Mouse (Mus musculus): ENCODE data around the gene Klhl26. TPM values are rescaled to one million over a fixed set of nuclear protein-coding genes. Genes with fewer than 3 reads are reported as not detected.

The Klhl26 gene
- polyA plus RNA-seq, 1 experiment from 2014 or later: 24.4 TPM

DNA sequence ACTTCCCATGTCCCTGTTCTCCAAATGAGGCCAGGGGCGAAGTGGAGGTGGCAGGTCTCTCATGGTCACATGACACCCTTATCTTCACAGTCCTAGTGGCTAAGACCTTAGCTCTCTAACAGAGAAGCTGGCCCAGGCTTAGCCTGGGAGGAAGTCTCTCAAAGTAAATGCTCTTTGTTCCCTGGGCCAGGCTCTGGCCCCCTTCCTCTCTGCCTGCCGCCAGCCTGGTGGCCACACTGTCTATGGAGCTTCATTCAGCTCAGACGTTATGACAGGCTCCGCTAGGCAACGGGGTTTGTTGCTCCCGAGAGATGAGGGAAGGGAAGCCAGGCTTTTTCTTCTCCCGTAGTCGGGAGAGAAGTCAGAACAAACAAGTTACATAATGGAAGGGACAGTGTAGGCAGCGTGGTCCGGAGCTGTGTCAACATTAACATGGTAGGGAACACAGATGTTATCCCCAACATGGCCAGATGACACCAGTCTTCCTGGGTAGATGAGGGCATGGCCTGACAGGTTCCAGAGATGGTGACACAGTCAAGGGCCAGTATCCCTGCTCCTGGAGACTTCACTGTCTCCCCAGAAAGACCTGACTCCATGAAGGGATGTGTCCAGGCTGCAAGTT lies 7.4 kb downstream of the Klhl26 start:
- no peaks in the 10 kb centered on the region for H3K27me3 ChIP-seq (ENCODE audit: insufficient read depth, low read length)
- no peak overlapping the region for H3K4me3 ChIP-seq (ENCODE audit: low read depth, low read length)
- 0 out of 2 replicates have a peak, but pooled peaks cover 3% of the 10 kb centered on the region for H3K4me1 ChIP-seq (ENCODE audit: insufficient read depth)
- ATAC-seq (ENCODE audit: insufficient read depth): peak; percentile 52; the same call in 1 of the 2 replicates
- no peak overlapping the region for H3K9ac ChIP-seq
- TF ChIP-seq CTCF (IDR thresholded peaks at IDR 0.05; ENCODE audit: low read depth): no peak
- H3K27ac ChIP-seq (ENCODE audit: low read depth): no peak overlapping the region
- no peaks in the 10 kb centered on the region for H3K9me3 ChIP-seq (ENCODE audit: low read depth, low read length)
- 0 out of 2 replicates have a peak, but pooled peaks cover 4% of the 10 kb centered on the region for H3K36me3 ChIP-seq (ENCODE audit: insufficient read depth)
- DNase-seq: peak; percentile 27
- H3K4me2 ChIP-seq: no peak overlapping the region
- 45% methylated on average over 10 of the region's 10 CpGs for WGBS

DNA sequence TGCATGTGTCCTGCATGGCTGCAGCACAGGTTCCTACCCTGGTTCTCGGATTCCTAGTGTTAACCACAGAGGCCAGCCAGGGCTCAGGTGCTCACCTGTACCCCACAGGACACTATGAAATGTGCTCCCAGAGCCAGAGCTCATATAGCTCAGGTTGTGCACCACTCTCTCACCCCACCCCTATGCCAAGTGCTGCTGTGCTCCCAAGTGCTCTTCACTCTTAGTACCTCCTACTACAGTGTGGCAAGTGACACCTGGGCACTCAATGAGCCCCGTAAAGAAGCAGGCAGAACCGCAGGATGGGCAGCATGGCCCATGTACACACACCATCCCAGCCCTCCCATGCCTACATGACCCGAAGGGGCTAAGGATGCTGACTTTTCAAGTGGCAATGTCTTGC lies 8.0 kb downstream of the Klhl26 start:
- no peak overlapping the region for H3K27ac ChIP-seq (ENCODE audit: low read depth)
- ATAC-seq (ENCODE audit: insufficient read depth) (0 out of 2 replicates have a peak, but pooled peaks have one; percentile 19), DNase-seq (no peak)
- no peaks in the 10 kb centered on the region for H3K27me3 ChIP-seq (ENCODE audit: insufficient read depth, low read length)
- no peak overlapping the region for H3K4me3 ChIP-seq (ENCODE audit: low read depth, low read length)
- no peak overlapping the region for H3K4me2 ChIP-seq
- H3K4me1 ChIP-seq (ENCODE audit: insufficient read depth): 0 out of 2 replicates have a peak, but pooled peaks cover 3% of the 10 kb centered on the region
- H3K36me3 ChIP-seq (ENCODE audit: insufficient read depth): 0 out of 2 replicates have a peak, but pooled peaks cover 4% of the 10 kb centered on the region
- TF ChIP-seq CTCF (IDR thresholded peaks at IDR 0.05; ENCODE audit: low read depth): no peak
- H3K9ac ChIP-seq: no peak overlapping the region
- no peaks in the 10 kb centered on the region for H3K9me3 ChIP-seq (ENCODE audit: low read depth, low read length)
- 68% methylated on average over 4 of the region's 4 CpGs for WGBS

DNA sequence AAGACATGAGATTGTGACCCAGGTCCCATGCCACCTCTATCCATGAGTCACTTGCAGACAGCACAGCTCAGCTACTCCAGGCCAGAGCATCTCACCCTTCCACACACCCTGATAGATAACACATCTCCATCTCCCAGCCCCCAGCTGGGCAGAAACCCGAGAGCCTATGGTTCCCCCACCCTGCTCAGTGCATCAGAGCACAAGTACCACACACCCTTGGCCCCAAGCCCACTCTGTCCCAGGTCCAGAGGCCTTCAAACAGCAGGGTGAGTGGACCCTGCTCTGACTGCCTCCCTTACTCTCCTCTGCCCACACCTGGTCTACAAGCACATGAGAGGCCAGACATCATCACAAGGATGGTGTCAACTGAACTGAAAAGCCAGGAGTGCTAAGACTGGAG lies 8.9 kb downstream of the Klhl26 start:
- no peak overlapping the region for H3K27ac ChIP-seq (ENCODE audit: low read depth)
- ATAC-seq (ENCODE audit: insufficient read depth) (no peak), DNase-seq (no peak)
- no peak overlapping the region for H3K4me2 ChIP-seq
- no peaks in the 10 kb centered on the region for H3K27me3 ChIP-seq (ENCODE audit: insufficient read depth, low read length)
- H3K4me1 ChIP-seq (ENCODE audit: insufficient read depth): 0 out of 2 replicates have a peak, but pooled peaks cover 3% of the 10 kb centered on the region
- 59% methylated on average over 1 of the region's 1 CpGs for WGBS
- no peak for TF ChIP-seq CTCF (IDR thresholded peaks at IDR 0.05; ENCODE audit: low read depth)
- 0 out of 2 replicates have a peak, but pooled peaks cover 4% of the 10 kb centered on the region for H3K36me3 ChIP-seq (ENCODE audit: insufficient read depth)
- no peak overlapping the region for H3K4me3 ChIP-seq (ENCODE audit: low read depth, low read length)
- no peak overlapping the region for H3K9ac ChIP-seq
- H3K9me3 ChIP-seq (ENCODE audit: low read depth, low read length): no peaks in the 10 kb centered on the region

DNA sequence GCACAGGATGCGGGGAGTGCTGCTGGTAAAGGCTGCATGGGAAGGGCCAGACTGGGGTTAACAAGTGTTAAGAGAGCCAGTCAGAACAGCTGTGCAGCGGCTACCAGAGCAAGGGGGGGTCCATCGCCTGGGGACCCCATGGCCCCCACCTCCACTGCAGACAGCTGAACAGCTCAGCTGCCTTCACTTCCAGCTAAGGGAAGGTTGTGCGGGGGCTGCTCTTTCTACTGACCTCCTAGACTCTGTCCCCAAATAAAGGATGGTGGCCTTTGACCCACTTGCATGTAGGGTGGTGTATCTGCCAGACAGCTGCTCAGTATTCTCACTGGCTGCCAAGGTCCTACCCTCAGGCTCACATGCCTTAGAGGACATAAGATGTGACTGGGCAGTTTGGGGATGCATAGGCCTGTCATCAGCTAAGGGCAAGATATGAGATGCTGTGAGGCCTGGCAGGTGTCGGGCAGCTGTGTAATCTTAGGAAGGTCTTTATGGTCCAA lies 9.5 kb downstream of the Klhl26 start:
- no peak for TF ChIP-seq CTCF (IDR thresholded peaks at IDR 0.05; ENCODE audit: low read depth)
- Histone ChIP-seq H3K9me3 (ENCODE audit: low read depth, low read length) (no peaks in the 10 kb centered on the region), H3K27me3 (ENCODE audit: insufficient read depth, low read length) (no peaks in the 10 kb centered on the region), H3K4me2 (no peak overlapping the region), H3K4me1 (ENCODE audit: insufficient read depth) (0 out of 2 replicates have a peak, but pooled peaks cover 3% of the 10 kb centered on the region), H3K9ac (no peak overlapping the region), H3K36me3 (ENCODE audit: insufficient read depth) (0 out of 2 replicates have a peak, but pooled peaks cover under 1% of the 10 kb centered on the region), H3K4me3 (ENCODE audit: low read depth, low read length) (no peak overlapping the region), H3K27ac (ENCODE audit: low read depth) (no peak overlapping the region)
- no peak for ATAC-seq (ENCODE audit: insufficient read depth)
- DNase-seq: no peak
- WGBS: 59% methylated on average over 5 of the region's 5 CpGs

DNA sequence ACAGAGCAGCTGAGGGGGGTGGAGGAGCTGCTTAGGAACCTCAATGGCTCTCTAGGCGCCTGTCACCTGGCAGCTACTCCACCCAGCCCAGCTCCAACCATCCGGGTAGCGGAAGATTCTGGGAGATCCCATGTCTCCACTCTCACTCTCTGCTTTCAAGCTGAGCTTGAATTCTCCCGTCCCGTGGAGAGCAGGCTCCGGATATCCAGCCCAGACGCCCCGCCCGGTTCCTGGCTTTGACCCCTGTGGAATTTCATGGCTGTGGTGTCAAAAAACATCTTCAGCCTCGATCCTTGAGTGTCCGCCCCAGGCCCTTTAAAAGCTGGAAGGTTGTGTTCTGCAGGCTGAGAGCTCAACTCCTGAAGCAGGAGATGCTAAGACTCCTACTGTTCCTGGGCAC lies 10.0 kb downstream of the Klhl26 start:
- Histone ChIP-seq H3K27ac (ENCODE audit: low read depth) (no peak overlapping the region), H3K9me3 (ENCODE audit: low read depth, low read length) (no peaks in the 10 kb centered on the region), H3K4me1 (ENCODE audit: insufficient read depth) (0 out of 2 replicates have a peak, but pooled peaks cover 3% of the 10 kb centered on the region), H3K27me3 (ENCODE audit: insufficient read depth, low read length) (no peaks in the 10 kb centered on the region), H3K9ac (no peak overlapping the region), H3K4me2 (no peak overlapping the region), H3K36me3 (ENCODE audit: insufficient read depth) (no peaks in the 10 kb centered on the region), H3K4me3 (ENCODE audit: low read depth, low read length) (no peak overlapping the region)
- WGBS: 45% methylated on average over 11 of the region's 11 CpGs
- no peak for DNase-seq
- no peak for TF ChIP-seq CTCF (IDR thresholded peaks at IDR 0.05; ENCODE audit: low read depth)
- ATAC-seq (ENCODE audit: insufficient read depth): no peak

DNA sequence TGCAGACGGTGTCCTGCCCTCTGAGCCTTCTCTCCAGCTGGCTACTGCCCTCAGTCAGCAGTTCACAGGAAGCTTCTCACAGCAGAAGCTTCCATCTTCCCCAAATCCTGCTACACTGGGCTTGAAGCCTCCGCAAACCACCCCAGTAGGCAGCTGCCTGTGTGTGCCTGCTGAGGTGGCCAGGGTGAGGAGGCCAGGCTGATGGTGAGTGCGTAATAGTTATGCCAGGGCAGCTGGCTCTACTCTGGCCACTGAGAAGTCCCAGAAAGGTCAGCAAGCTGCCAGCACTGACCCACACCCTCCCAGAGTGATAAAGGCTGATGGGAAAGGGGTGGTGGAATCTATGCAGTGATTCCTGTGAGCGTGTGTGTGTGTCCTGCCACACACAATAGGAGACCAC lies 10.5 kb downstream of the Klhl26 start:
- no peak for ATAC-seq (ENCODE audit: insufficient read depth)
- no peak for TF ChIP-seq CTCF (IDR thresholded peaks at IDR 0.05; ENCODE audit: low read depth)
- H3K27ac ChIP-seq (ENCODE audit: low read depth): no peak overlapping the region
- H3K4me1 ChIP-seq (ENCODE audit: insufficient read depth): 0 out of 2 replicates have a peak, but pooled peaks cover 3% of the 10 kb centered on the region
- no peak overlapping the region for H3K9ac ChIP-seq
- H3K9me3 ChIP-seq (ENCODE audit: low read depth, low read length): no peaks in the 10 kb centered on the region
- DNase-seq: no peak
- 85% methylated on average over 4 of the region's 4 CpGs for WGBS
- no peaks in the 10 kb centered on the region for H3K27me3 ChIP-seq (ENCODE audit: insufficient read depth, low read length)
- no peak overlapping the region for H3K4me3 ChIP-seq (ENCODE audit: low read depth, low read length)
- no peaks in the 10 kb centered on the region for H3K36me3 ChIP-seq (ENCODE audit: insufficient read depth)
- no peak overlapping the region for H3K4me2 ChIP-seq

DNA sequence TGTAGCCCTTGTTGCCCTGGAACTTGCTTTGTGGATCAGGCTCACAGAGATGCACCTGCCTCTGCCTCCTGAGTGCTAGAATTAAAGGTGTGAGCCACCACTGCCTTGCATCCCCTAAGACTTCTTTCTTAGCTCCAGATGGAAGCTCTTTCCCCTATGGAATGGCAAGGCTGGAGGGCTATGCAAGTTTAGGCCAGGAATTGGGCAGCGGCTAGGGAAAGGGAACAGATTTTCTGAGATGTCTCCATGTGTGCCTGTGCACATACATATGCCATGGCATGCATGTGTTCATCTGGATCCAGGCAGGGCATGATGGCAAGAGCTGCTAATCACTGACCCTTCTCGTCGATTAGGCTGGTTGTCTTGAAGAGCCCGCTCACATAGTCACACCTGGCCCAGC lies 11.1 kb downstream of the Klhl26 start:
- H3K27me3 ChIP-seq (ENCODE audit: insufficient read depth, low read length): no peaks in the 10 kb centered on the region
- 91% methylated on average over 4 of the region's 4 CpGs for WGBS
- ATAC-seq (ENCODE audit: insufficient read depth): no peak
- H3K36me3 ChIP-seq (ENCODE audit: insufficient read depth): no peaks in the 10 kb centered on the region
- no peak overlapping the region for H3K27ac ChIP-seq (ENCODE audit: low read depth)
- no peak overlapping the region for H3K9ac ChIP-seq
- H3K9me3 ChIP-seq (ENCODE audit: low read depth, low read length): no peaks in the 10 kb centered on the region
- no peak overlapping the region for H3K4me2 ChIP-seq
- H3K4me1 ChIP-seq (ENCODE audit: insufficient read depth): 0 out of 2 replicates have a peak, but pooled peaks cover 3% of the 10 kb centered on the region
- TF ChIP-seq CTCF (IDR thresholded peaks at IDR 0.05; ENCODE audit: low read depth): no peak
- no peak for DNase-seq
- no peak overlapping the region for H3K4me3 ChIP-seq (ENCODE audit: low read depth, low read length)

All from lung, embryonic 14.5 days (tissue).